Mouse (Mus musculus) C2C12 (cell line): ENCODE results near the gene Akap13.

Experiments used
- CTCF ChIP-seq: IDR thresholded peaks from one replicate; pipeline ENCODE4 v1.5.1; 2011; ENCODE audit not compliant: control insufficient read depth, insufficient read depth, insufficient read length
- FOSL1 ChIP-seq: IDR thresholded peaks from one replicate; pipeline ENCODE4 v1.8.0; 2011; ENCODE audit warnings: mild to moderate bottlenecking, low read length; ENCODE audit not compliant: poor library complexity, insufficient read depth, severe bottlenecking
- MAX ChIP-seq: IDR thresholded peaks from one replicate; pipeline ENCODE4 v1.6.1; 2011; ENCODE audit warnings: mild to moderate bottlenecking, control low read depth
- MYOG ChIP-seq: IDR thresholded peaks from one replicate; pipeline ENCODE4 v1.6.1; 2011; ENCODE audit not compliant: control insufficient read depth, insufficient read length; ENCODE audit errors: extremely low read depth
- USF1 ChIP-seq: IDR thresholded peaks from one replicate; pipeline ENCODE4 v1.6.1; 2011; ENCODE audit warnings: low read depth, mild to moderate bottlenecking, control low read depth, moderate library complexity

- TF ChIP-seq CTCF: no peak
- no peak for TF ChIP-seq MYOG
- TF ChIP-seq MAX: no peak
- no peak for TF ChIP-seq FOSL1
- no peak for TF ChIP-seq USF1
Measured at GRCm38 (mm10) chr7:75618699-75619098, 163.4 kb downstream of the Akap13 start.
